Mouse (Mus musculus) testis, adult 2 months (tissue): ENCODE results near the gene Gm20696.

Experiments used
- CTCF ChIP-seq: fragments of 200-500 bp; IDR thresholded peaks from 2 replicates; pipeline ENCODE4 v1.5.1; 2012; ENCODE audit warnings: low read depth, mild to moderate bottlenecking, inconsistent platforms, low read length, moderate library complexity; ENCODE audit not compliant: control insufficient read depth, insufficient read depth, insufficient replicate concordance
- POLR2A ChIP-seq: fragments of 200-500 bp; IDR thresholded peaks from 2 replicates; pipeline ENCODE4 v1.6.1; 2012; ENCODE audit warnings: low read depth, mild to moderate bottlenecking, inconsistent platforms, low read length, moderate library complexity; ENCODE audit not compliant: control insufficient read depth

DNA sequence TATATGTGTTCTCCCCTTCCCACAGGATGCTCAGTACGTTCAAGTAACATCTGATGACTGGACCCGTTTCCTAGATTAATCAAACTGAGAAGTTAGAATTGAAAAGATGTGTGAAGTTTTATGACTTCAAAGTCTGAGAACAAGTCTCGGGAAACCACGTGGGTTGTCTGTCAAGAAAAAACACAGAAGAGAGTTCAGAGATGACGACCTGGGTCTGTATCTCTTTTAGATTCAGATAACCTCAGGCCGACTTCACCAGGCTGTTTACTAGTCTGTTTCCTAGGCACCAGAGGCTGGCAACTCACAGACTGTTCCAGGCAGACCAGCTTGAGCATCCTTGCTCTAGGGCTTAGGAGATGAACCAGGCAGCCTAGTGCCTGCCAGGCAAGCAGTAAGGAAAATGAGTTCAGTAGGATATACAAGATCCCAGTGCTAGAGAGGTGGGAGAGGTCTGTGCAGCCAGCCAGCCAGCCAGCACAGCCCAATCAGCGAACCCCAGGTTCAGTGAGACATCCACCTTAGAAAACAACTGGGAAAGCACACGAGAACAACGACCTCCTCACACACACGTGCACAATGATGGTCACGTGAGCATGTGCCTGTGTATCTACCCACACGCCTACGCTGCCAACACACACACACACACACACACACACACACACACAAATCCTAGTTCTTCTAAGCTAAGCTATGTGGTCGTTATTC is 357.0 kb downstream of the Gm20696 start:
- TF ChIP-seq CTCF (no peak), POLR2A (no peak)
